Mouse (Mus musculus) stomach, embryonic 14.5 days (tissue): ENCODE results near the gene Crtc3. TPM values are rescaled to one million over a fixed set of nuclear protein-coding genes. Genes with fewer than 3 reads are reported as not detected.

Source experiments
- ATAC-seq: fragments of 200-750 bp; cut with Nextera tagmentation; 2 replicates; pipeline ENCODE4 v1.8.0; 2017; ENCODE audit warnings: low read depth, moderate TSS enrichment; ENCODE audit not compliant: insufficient number of reproducible peaks, insufficient read depth, low FRiP score
- H3K27ac ChIP-seq: fragments of 300-500 bp; sonication (generic); 2 replicates; pipeline ENCODE4 v1.5.1; 2014; ENCODE audit warnings: mild to moderate bottlenecking, low read length, moderate library complexity, mixed read lengths
- H3K27me3 ChIP-seq: fragments of 300-500 bp; sonication (generic); 2 replicates; pipeline ENCODE4 v1.6.1; 2014; ENCODE audit warnings: low read length, control low read depth, mixed read lengths; ENCODE audit not compliant: control insufficient read depth, insufficient read depth
- H3K36me3 ChIP-seq: fragments of 300-500 bp; sonication (generic); 2 replicates; pipeline ENCODE4 v1.6.1; 2014; ENCODE audit warnings: mild to moderate bottlenecking, control low read depth, low read length, moderate library complexity, mixed read lengths; ENCODE audit not compliant: control insufficient read depth, insufficient read depth
- H3K4me1 ChIP-seq: fragments of 300-500 bp; sonication (generic); 2 replicates; pipeline ENCODE4 v1.6.1; 2014; ENCODE audit warnings: low read length, control low read depth, mixed read lengths; ENCODE audit not compliant: control insufficient read depth, insufficient read depth
- H3K4me2 ChIP-seq: fragments of 300-500 bp; sonication (generic); replicated peaks from 2 replicates; pipeline ENCODE4 v1.6.1; 2014; ENCODE audit warnings: low read depth, low read length, control low read depth
- H3K4me3 ChIP-seq: fragments of 300-500 bp; sonication (generic); 2 replicates; pipeline ENCODE4 v1.5.1; 2014; ENCODE audit warnings: low read depth, low read length, control low read depth
- H3K9ac ChIP-seq: fragments of 300-500 bp; sonication (generic); replicated peaks from 2 replicates; pipeline ENCODE4 v1.6.1; 2014; ENCODE audit warnings: low read depth, mild to moderate bottlenecking, control low read depth, low read length, moderate library complexity, mixed read lengths
- H3K9me3 ChIP-seq: fragments of 300-500 bp; sonication (generic); 2 replicates; pipeline ENCODE4 v1.6.1; 2016; ENCODE audit warnings: low read depth, low read length, control low read depth; ENCODE audit not compliant: control insufficient read depth
- WGBS: fragments of 180-500 bp; shearing (Covaris S2); extraction: QIAGEN DNeasy Blood & Tissue Kit; methylation state at CpG from one replicate; pipeline ENCODE4 v1.1.7; 2014; 5-methylcytosine and 5-hydroxymethylcytosine counted together
- polyA plus RNA-seq: library from polyadenylated mRNA; unstranded; fragments of >200 nt; fragmentation: Nextera tagmentation; extraction: Ambion mirVana; gene quantifications from 2 replicates; pipeline ENCODE4 v1.2.1, GENCODE M21; 2014

The Crtc3 gene
- polyA plus RNA-seq, 1 experiment from 2014 or later, result 29.3 TPM

GRCm38 (mm10) chr7:80561271-80561670, 127.4 kb downstream of the Crtc3 start:
- Histone ChIP-seq H3K27ac (no peak overlapping the region), H3K4me3 (no peak overlapping the region), H3K9ac (no peak overlapping the region), H3K9me3 (no peaks in the 10 kb centered on the region), H3K36me3 (no peaks in the 10 kb centered on the region), H3K4me2 (no peak overlapping the region), H3K27me3 (no peaks in the 10 kb centered on the region), H3K4me1 (0 out of 2 replicates have a peak, but pooled peaks cover under 1% of the 10 kb centered on the region)
- no peak for ATAC-seq
- 76% methylated on average over 9 of the region's 9 CpGs for WGBS

- no peak overlapping the region for H3K4me3 ChIP-seq
- 46% methylated on average over 5 of the region's 5 CpGs for WGBS
- H3K4me1 ChIP-seq, result 0 out of 2 replicates have a peak, but pooled peaks cover 3% of the 10 kb centered on the region
- no peak overlapping the region for H3K9ac ChIP-seq
- no peaks in the 10 kb centered on the region for H3K27me3 ChIP-seq
- H3K36me3 ChIP-seq, result no peaks in the 10 kb centered on the region
- no peak overlapping the region for H3K4me2 ChIP-seq
- peak; percentile 66; the same call in 1 of the 2 replicates for ATAC-seq
- no peak overlapping the region for H3K27ac ChIP-seq
- H3K9me3 ChIP-seq, result no peaks in the 10 kb centered on the region
Observed at GRCm38 (mm10) chr7:80558572-80558971, 130.1 kb downstream of the Crtc3 start.

- 54% methylated on average over 8 of the region's 8 CpGs for WGBS
Observed at GRCm38 (mm10) chr7:80558101-80558500, 130.6 kb downstream of the Crtc3 start.

GRCm38 (mm10) chr7:80557161-80557560, 131.5 kb downstream of the Crtc3 start:
- WGBS, result 75% methylated on average over 4 of the region's 4 CpGs
- no peak for ATAC-seq
- H3K9me3 ChIP-seq, result no peaks in the 10 kb centered on the region
- no peak overlapping the region for H3K4me2 ChIP-seq
- 0 out of 2 replicates have a peak, but pooled peaks cover 3% of the 10 kb centered on the region for H3K4me1 ChIP-seq
- no peaks in the 10 kb centered on the region for H3K36me3 ChIP-seq
- no peak overlapping the region for H3K4me3 ChIP-seq
- no peak overlapping the region for H3K27ac ChIP-seq
- no peak overlapping the region for H3K9ac ChIP-seq
- no peaks in the 10 kb centered on the region for H3K27me3 ChIP-seq

More at GRCm38 (mm10) chr7:80558101-80558500, 130.6 kb downstream of the Crtc3 start:
- Histone ChIP-seq H3K27me3 (no peaks in the 10 kb centered on the region), H3K36me3 (no peaks in the 10 kb centered on the region), H3K9ac (no peak overlapping the region), H3K4me1 (0 out of 2 replicates have a peak, but pooled peaks cover 3% of the 10 kb centered on the region), H3K4me2 (no peak overlapping the region), H3K4me3 (no peak overlapping the region), H3K9me3 (no peaks in the 10 kb centered on the region), H3K27ac (no peak overlapping the region)
- no peak for ATAC-seq

GRCm38 (mm10) chr7:80556166-80556565, 132.5 kb downstream of the Crtc3 start:
- H3K4me2 ChIP-seq, result no peak overlapping the region
- ATAC-seq, result no peak
- 0 out of 2 replicates have a peak, but pooled peaks cover 3% of the 10 kb centered on the region for H3K4me1 ChIP-seq
- no peaks in the 10 kb centered on the region for H3K27me3 ChIP-seq
- no peak overlapping the region for H3K4me3 ChIP-seq
- WGBS, result 83% methylated on average over 3 of the region's 3 CpGs
- no peak overlapping the region for H3K9ac ChIP-seq
- H3K27ac ChIP-seq, result no peak overlapping the region
- H3K36me3 ChIP-seq, result no peaks in the 10 kb centered on the region
- no peaks in the 10 kb centered on the region for H3K9me3 ChIP-seq

- H3K4me1 ChIP-seq, result 0 out of 2 replicates have a peak, but pooled peaks cover 3% of the 10 kb centered on the region
- H3K4me2 ChIP-seq, result no peak overlapping the region
- no peak overlapping the region for H3K9ac ChIP-seq
- no peaks in the 10 kb centered on the region for H3K27me3 ChIP-seq
- WGBS, result 80% methylated on average over 3 of the region's 3 CpGs
- ATAC-seq, result no peak
- H3K4me3 ChIP-seq, result no peak overlapping the region
- H3K9me3 ChIP-seq, result no peaks in the 10 kb centered on the region
- H3K27ac ChIP-seq, result no peak overlapping the region
- no peaks in the 10 kb centered on the region for H3K36me3 ChIP-seq
Observed at GRCm38 (mm10) chr7:80555146-80555545, 133.5 kb downstream of the Crtc3 start.

- ATAC-seq, result 0 out of 2 replicates have a peak, but pooled peaks have one; percentile 40
- WGBS, result 51% methylated on average over 22 of the region's 22 CpGs
- no peak overlapping the region for H3K9ac ChIP-seq
- no peak overlapping the region for H3K4me3 ChIP-seq
- H3K27me3 ChIP-seq, result no peaks in the 10 kb centered on the region
- H3K9me3 ChIP-seq, result no peaks in the 10 kb centered on the region
- no peaks in the 10 kb centered on the region for H3K36me3 ChIP-seq
- H3K4me2 ChIP-seq, result no peak overlapping the region
- H3K27ac ChIP-seq, result 0 out of 2 replicates have a peak overlapping the region, but pooled peaks have one; percentile 33
- H3K4me1 ChIP-seq, result 0 out of 2 replicates have a peak, but pooled peaks cover 3% of the 10 kb centered on the region
Observed at GRCm38 (mm10) chr7:80554180-80555021, 134.3 kb downstream of the Crtc3 start.

- Histone ChIP-seq H3K27ac (no peak overlapping the region), H3K9ac (no peak overlapping the region), H3K36me3 (no peaks in the 10 kb centered on the region), H3K27me3 (no peaks in the 10 kb centered on the region), H3K4me1 (no peaks in the 10 kb centered on the region), H3K4me3 (no peak overlapping the region), H3K9me3 (no peaks in the 10 kb centered on the region), H3K4me2 (no peak overlapping the region)
- 67% methylated on average over 7 of the region's 7 CpGs for WGBS
- peak; percentile 58; the same call in 1 of the 2 replicates for ATAC-seq
Observed at GRCm38 (mm10) chr7:80548513-80549260, 140.0 kb downstream of the Crtc3 start.
